Mouse (Mus musculus): ENCODE measurements around the gene Tmed2.

Tmed2 gene

DNA sequence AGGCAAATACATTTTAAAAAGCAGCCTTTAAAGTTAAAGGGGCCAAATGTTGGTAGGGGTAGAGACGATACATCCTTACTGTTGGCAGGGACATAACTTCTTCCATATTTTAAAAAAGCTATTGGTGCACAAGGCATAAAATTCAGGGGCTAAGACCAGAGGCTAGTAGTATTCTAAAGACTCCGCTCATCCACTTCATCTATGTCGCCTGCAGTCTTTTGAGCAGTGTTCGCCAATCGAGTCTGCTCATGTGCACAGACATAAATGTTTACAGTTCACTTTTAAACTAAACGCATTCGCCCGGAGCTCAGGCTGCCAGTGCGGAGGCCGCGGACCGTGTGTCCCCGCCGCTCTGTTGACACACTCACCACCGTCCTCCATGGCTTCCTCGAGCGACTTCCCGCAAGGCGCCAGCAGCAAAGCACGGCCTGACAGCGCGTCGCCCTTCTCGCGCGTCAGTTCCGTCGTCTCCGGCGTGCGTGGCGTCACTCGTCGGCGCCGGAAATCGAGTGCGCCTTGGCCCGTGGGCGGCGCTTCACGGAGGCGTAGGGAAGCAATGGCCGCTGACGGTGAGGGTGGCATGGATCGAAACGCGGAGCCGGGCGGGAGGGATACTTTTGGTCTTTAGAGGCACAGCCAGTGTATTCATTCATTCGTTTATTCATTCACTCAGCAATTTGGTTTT, 38.3 kb downstream of the Tmed2 start, which contains the start of the genes Eif2b1 and Gtf2h3:
Eif2b1 (minus strand) TSS at position 499 of the 685 bp plus-strand sequence.
Gtf2h3 (plus strand) TSS at position 508 of the 685 bp plus-strand sequence.
- DNase-seq (ENCODE audit: low read depth), result peak; percentile 94

DNA sequence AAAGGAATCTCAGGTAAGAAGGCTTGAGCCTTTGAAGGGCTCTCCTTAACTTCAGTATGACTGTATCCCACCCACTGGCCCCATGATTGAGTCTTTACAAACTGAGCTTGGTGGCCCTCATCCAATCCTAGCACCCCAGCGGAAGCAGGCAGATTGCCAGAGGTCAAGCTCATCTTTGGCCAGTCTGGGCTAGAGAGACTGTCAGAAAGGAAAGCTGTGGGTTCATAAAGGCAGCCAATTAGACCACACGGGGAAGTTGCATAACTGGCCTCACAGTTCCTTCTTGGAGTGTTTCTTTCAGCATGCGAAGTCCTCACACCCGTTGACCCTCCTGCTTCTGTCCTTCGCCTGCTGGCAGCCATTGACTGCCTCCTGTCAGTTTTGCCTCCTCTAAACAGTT, 42.0 kb downstream of the Tmed2 start:
- peak; percentile 97 for DNase-seq (ENCODE audit: low read depth)

DNA sequence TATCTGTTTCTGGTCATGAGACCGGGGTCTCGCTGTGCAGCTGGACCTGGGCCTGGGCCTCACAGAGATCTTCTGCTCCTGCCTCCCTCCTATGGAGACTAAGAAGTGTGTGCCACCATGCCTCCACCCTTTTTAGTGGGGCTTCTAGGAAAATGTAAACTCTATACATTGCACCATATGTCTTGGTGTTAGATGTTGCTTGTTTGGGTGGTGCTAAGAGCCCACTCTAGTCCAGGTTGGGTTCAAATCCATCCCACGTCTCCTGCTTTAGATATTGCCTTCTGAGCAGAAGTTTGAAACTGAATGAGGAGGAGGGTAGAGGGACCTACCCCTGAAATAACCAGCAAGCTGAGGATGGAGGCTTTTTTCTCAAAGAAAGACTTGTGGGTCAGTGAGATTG, 52.3 kb downstream of the Tmed2 start:
- DNase-seq (ENCODE audit: low read depth), result no peak

DNA sequence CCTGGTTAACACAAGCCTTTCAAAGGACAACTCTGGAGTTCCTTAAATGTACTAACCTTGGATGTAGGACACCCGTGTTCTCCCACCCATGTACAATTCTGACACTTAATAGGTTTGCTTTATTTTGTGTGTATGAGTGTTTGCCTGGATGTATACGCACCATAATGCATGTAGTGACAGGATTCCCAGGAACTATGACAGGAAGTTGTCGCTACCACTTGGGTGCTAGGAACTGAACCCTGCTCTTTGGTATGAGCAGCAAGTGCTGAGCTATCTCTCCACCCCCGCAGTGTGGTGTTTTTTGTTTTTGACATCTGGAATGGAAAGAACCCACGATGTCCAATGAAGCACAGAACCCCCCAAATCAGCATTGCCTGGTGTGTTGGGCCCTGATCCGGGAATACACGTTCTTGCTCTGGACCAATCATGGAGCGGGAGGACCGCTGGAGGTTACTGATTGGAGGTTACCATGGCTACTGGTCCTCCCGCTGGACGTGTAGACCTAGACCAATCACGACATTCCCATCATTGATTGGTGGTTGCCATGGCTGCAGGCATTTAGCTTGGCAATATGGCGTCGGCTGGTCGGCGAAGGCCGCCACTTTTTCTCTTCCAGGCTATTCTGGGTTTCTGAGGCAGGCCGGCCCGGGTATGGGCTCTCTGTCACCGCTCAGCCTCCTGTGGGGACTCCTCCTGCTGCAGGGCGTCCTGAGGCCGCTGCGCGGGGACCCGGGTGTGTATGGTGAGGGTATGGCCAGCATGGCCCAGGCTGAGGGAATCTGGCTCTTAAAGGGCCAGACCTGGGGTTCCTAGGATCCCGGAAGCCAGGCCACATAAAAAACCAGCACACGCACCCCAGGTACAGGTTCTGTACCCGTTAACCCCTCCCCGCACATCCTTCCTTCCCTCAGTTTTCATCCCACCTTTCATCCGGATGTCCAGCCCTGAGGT, 58.0 kb downstream of the Tmed2 start:
- no peak for DNase-seq (ENCODE audit: low read depth)

DNA sequence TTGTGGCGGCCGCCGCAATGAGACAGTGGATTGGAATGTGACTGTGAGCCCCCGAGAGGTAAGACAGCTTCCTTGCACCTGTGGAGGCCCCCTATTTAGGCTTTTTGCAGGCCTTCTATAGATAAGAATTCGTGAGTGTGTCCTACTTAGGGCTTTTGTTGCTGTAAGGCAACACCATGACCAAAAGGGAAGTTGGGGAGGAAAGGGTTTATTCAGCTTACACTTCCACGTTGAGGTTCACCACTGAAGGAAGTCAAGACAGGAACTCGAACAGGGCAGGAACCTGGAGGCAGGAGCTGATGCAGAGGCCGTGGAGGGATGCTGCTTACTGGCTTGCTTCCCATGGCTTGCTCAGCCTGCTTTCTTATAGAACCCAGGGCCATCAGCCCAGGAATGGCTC, 59.2 kb downstream of the Tmed2 start:
- peak; percentile 61 for DNase-seq (ENCODE audit: low read depth)

Data from 416B (cell line).